Comparison of ENCODE assay signal across 12 mouse cellular contexts in the genomic region with DNA sequence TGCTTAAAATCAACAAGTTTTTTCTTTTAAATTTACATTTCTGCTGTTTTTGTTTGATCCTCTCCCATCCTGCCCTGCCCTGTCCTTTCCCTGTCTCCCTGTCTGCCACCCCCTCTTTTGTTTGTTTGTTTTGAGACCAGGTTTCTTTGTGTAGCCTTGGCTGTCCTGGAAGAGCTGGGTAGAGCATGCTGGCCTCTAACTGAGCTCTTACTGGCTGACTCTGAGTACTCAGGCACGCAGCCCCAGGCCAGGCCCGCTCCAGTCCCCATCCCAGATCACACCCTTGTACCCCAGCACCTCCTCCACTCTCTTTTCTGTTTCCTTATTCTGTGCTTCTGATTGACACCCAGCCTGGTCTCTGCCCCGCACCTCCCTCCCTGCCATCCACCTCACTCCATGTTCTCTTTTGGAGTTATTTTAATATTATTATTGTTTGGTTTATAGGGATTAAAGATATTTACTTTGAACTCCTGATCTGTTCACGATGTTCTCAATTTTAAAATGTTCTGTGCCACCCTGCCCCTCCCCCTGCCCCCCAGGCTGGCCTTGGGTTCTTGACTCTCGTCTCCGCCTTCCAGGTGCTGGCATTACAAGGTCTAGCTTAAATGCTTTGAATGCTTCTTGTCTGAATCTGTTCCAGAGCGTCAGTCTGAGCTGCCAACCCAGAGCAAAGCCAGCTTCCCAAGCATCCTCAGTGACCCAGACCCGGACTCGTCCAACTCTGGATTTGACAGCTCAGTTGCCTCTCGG. TPM values are rescaled to one million over a fixed set of nuclear protein-coding genes. Genes with fewer than 3 reads are reported as not detected.
DNase-seq lines count a peak whose midpoint lies in the region; ATAC-seq lines count a peak whose summit lies in the region.
"Had no signal": no experiment of that assay in that cellular context is flagged by ENCODE, and none has a peak within 500 bp of the region (broad histone marks: within the 10 kb centered on the region; RNA-seq: fewer than 3 reads in every experiment).

No protein-coding gene starts in this region.

- ATAC-seq in intestine, embryonic 16.5 days, result no peak
- no peak for ATAC-seq in intestine, embryonic 15.5 days
- ATAC-seq in midbrain, embryonic 12.5 days (ENCODE audit: low FRiP score, low read depth), result no peak
- no peak for ATAC-seq in neural tube, embryonic 13.5 days (ENCODE audit: low read depth)
- ATAC-seq: inflammation-experienced regulatory T-cells, adult 6 months had no signal

- H3K27ac ChIP-seq in intestine, embryonic 16.5 days (ENCODE audit: low read length), result no peak overlapping the region
- no peak overlapping the region for H3K27ac ChIP-seq in intestine, embryonic 15.5 days
- H3K27ac ChIP-seq in midbrain, embryonic 12.5 days (replicated peaks), result no peak overlapping the region
- H3K27ac ChIP-seq in midbrain, embryonic 10.5 days (replicated peaks), result no peak overlapping the region
- no peak overlapping the region for H3K27ac ChIP-seq in neural tube, embryonic 13.5 days (replicated peaks)
- H3K27ac ChIP-seq: embryonic facial prominence, embryonic 15.5 days had no signal

- peaks cover 10% of the 10 kb centered on the region; the same call in 1 of the 2 replicates for H3K9me3 ChIP-seq in intestine, embryonic 16.5 days (ENCODE audit: control insufficient read depth, low read length)
- no peaks in the 10 kb centered on the region for H3K9me3 ChIP-seq in intestine, embryonic 15.5 days
- H3K9me3 ChIP-seq in midbrain, embryonic 12.5 days, result peaks cover 9% of the 10 kb centered on the region
- H3K9me3 ChIP-seq in midbrain, embryonic 10.5 days (replicated peaks), result peaks cover 13% of the 10 kb centered on the region
- H3K9me3 ChIP-seq in neural tube, embryonic 13.5 days, result peaks cover 8% of the 10 kb centered on the region
- H3K9me3 ChIP-seq: embryonic facial prominence, embryonic 15.5 days had no signal

- no peak overlapping the region for H3K4me2 ChIP-seq in intestine, embryonic 16.5 days (ENCODE audit: low read depth, low read length)
- H3K4me2 ChIP-seq in intestine, embryonic 15.5 days (replicated peaks), result no peak overlapping the region
- H3K4me2 ChIP-seq in midbrain, embryonic 12.5 days (replicated peaks), result peak overlapping the region; percentile 11; the same call in 1 of the 2 replicates
- peak overlapping the region; percentile 78 for H3K4me2 ChIP-seq in neural tube, embryonic 13.5 days
- H3K4me2 ChIP-seq: embryonic facial prominence, embryonic 15.5 days had no signal

- H3K27me3 ChIP-seq in intestine, embryonic 16.5 days (replicated peaks; ENCODE audit: control insufficient read depth, insufficient read depth, low read length), result no peaks in the 10 kb centered on the region
- H3K27me3 ChIP-seq in intestine, embryonic 15.5 days (replicated peaks), result no peaks in the 10 kb centered on the region
- no peaks in the 10 kb centered on the region for H3K27me3 ChIP-seq in midbrain, embryonic 12.5 days
- H3K27me3 ChIP-seq in midbrain, embryonic 10.5 days (ENCODE audit: low read depth, poor library complexity, severe bottlenecking), result no peaks in the 10 kb centered on the region
- H3K27me3 ChIP-seq in neural tube, embryonic 13.5 days, result no peaks in the 10 kb centered on the region
- H3K27me3 ChIP-seq: embryonic facial prominence, embryonic 15.5 days had no signal

- H3K9ac ChIP-seq in intestine, embryonic 16.5 days (ENCODE audit: low read depth, low read length), result 0 out of 2 replicates have a peak overlapping the region, but pooled peaks have one; percentile 49
- no peak overlapping the region for H3K9ac ChIP-seq in intestine, embryonic 15.5 days
- no peak overlapping the region; the same call in 1 of the 2 replicates for H3K9ac ChIP-seq in midbrain, embryonic 12.5 days (replicated peaks)
- H3K9ac ChIP-seq in neural tube, embryonic 13.5 days, result peak overlapping the region; percentile 34; the same call in 1 of the 2 replicates
- H3K9ac ChIP-seq: embryonic facial prominence, embryonic 15.5 days had no signal

- H3K4me3 ChIP-seq in intestine, embryonic 16.5 days (ENCODE audit: low read length), result no peak overlapping the region
- no peak overlapping the region for H3K4me3 ChIP-seq in intestine, embryonic 15.5 days (replicated peaks)
- H3K4me3 ChIP-seq in midbrain, embryonic 12.5 days, result no peak overlapping the region
- H3K4me3 ChIP-seq in midbrain, embryonic 10.5 days, result no peak overlapping the region
- H3K4me3 ChIP-seq in neural tube, embryonic 13.5 days, result no peak overlapping the region
- H3K4me3 ChIP-seq: embryonic facial prominence, embryonic 15.5 days had no signal

- WGBS in intestine, embryonic 16.5 days, result 85% methylated on average over 10 of the region's 10 CpGs
- WGBS in intestine, embryonic 15.5 days, result 85% methylated on average over 10 of the region's 10 CpGs
- WGBS in midbrain, embryonic 12.5 days, result 91% methylated on average over 10 of the region's 10 CpGs
- WGBS in midbrain, embryonic 10.5 days, result 91% methylated on average over 10 of the region's 10 CpGs
- 89% methylated on average over 10 of the region's 10 CpGs for WGBS in neural tube, embryonic 13.5 days

- peak; percentile 45 to 57 for DNase-seq in adrenal gland, adult (ENCODE audit: inconsistent age in 2 of 2, low spot score in 1 of 2)
- no peak for DNase-seq in adrenal gland, postnatal 10 days
- DNase-seq in midbrain, embryonic 10.5 days (ENCODE audit: low spot score), result no peak
- no peak for DNase-seq in gastrocnemius, adult 8-10 months (ENCODE audit: low spot score in 2 of 2)
- DNase-seq: cerebellum, adult 9-11 months; lung, postnatal 14 days had no signal

- peaks cover 16% of the 10 kb centered on the region for H3K4me1 ChIP-seq in intestine, embryonic 16.5 days (ENCODE audit: control insufficient read depth, insufficient read depth, low read length)
- H3K4me1 ChIP-seq in intestine, embryonic 15.5 days (replicated peaks), result peaks cover 12% of the 10 kb centered on the region
- H3K4me1 ChIP-seq in midbrain, embryonic 12.5 days, result peaks cover 12% of the 10 kb centered on the region
- peaks cover 30% of the 10 kb centered on the region for H3K4me1 ChIP-seq in midbrain, embryonic 10.5 days
- H3K4me1 ChIP-seq in neural tube, embryonic 13.5 days (replicated peaks), result peaks cover 25% of the 10 kb centered on the region

- peaks cover 26% of the 10 kb centered on the region for H3K36me3 ChIP-seq in intestine, embryonic 16.5 days (ENCODE audit: control insufficient read depth, insufficient read depth, low read length)
- H3K36me3 ChIP-seq in intestine, embryonic 15.5 days, result peaks cover 31% of the 10 kb centered on the region
- peaks cover 49% of the 10 kb centered on the region for H3K36me3 ChIP-seq in midbrain, embryonic 12.5 days
- H3K36me3 ChIP-seq in midbrain, embryonic 10.5 days, result peaks cover 52% of the 10 kb centered on the region
- H3K36me3 ChIP-seq in neural tube, embryonic 13.5 days, result peaks cover 47% of the 10 kb centered on the region

RNA-seq across cellular contexts. Expression of gene Cnot11, which starts 3.0 kb away (rescaled TPM):
- 10 to 100 TPM; 18.5 to 18.8 TPM for total RNA-seq in adrenal gland, postnatal 10 days (2021)
- polyA plus RNA-seq in intestine, embryonic 16.5 days (2015; fragmentation: Nextera tagmentation; extraction: Ambion mirVana), result 12.9 and 13.9 TPM in 2 replicates
- 20.6 and 21.7 TPM in 2 replicates for polyA plus RNA-seq in intestine, embryonic 15.5 days (2015; fragmentation: Nextera tagmentation; extraction: Ambion mirVana)
- 24.7 and 28.0 TPM in 2 replicates for polyA plus RNA-seq in midbrain, embryonic 12.5 days (2016; fragmentation: Nextera tagmentation; extraction: Ambion mirVana)
- polyA plus RNA-seq in midbrain, embryonic 10.5 days (2016; fragmentation: Nextera tagmentation; extraction: Ambion mirVana), result 18.8 and 20.9 TPM in 2 replicates
- 17.4 and 25.5 TPM in 2 replicates for polyA plus RNA-seq in neural tube, embryonic 13.5 days (2015; fragmentation: Nextera tagmentation; extraction: Ambion mirVana)
- 10 to 100 TPM; 17.8 to 19.7 (median 18.9) TPM for total RNA-seq in gastrocnemius, adult 8-10 months (2022)

RNA-seq across cellular contexts. Expression of gene Rnf149, which starts 39.4 kb away (rescaled TPM):
- 10 to 100 TPM; 41.7 to 42.3 TPM for total RNA-seq in adrenal gland, postnatal 10 days (2021)
- polyA plus RNA-seq in intestine, embryonic 16.5 days (2015; fragmentation: Nextera tagmentation; extraction: Ambion mirVana), result 13.5 and 26.3 TPM in 2 replicates
- polyA plus RNA-seq in intestine, embryonic 15.5 days (2015; fragmentation: Nextera tagmentation; extraction: Ambion mirVana), result 35.3 and 36.6 TPM in 2 replicates
- 28.2 and 30.7 TPM in 2 replicates for polyA plus RNA-seq in midbrain, embryonic 12.5 days (2016; fragmentation: Nextera tagmentation; extraction: Ambion mirVana)
- polyA plus RNA-seq in midbrain, embryonic 10.5 days (2016; fragmentation: Nextera tagmentation; extraction: Ambion mirVana), result 21.6 and 24.3 TPM in 2 replicates
- 31.1 and 31.4 TPM in 2 replicates for polyA plus RNA-seq in neural tube, embryonic 13.5 days (2015; fragmentation: Nextera tagmentation; extraction: Ambion mirVana)
- total RNA-seq in gastrocnemius, adult 8-10 months (2022), result 1 to 10 TPM; 6.6 to 9.6 (median 8.3) TPM

RNA-seq across cellular contexts. Expression of gene Tbc1d8, which starts 59.3 kb away (rescaled TPM):
- total RNA-seq in adrenal gland, postnatal 10 days (2021), result 10 to 100 TPM in 1 of 2 experiments, 1 to 10 TPM in 1; 9.2 to 12.4 TPM
- polyA plus RNA-seq in intestine, embryonic 16.5 days (2015; fragmentation: Nextera tagmentation; extraction: Ambion mirVana), result 7.3 and 7.4 TPM in 2 replicates
- polyA plus RNA-seq in intestine, embryonic 15.5 days (2015; fragmentation: Nextera tagmentation; extraction: Ambion mirVana), result 8.6 and 8.7 TPM in 2 replicates
- polyA plus RNA-seq in midbrain, embryonic 12.5 days (2016; fragmentation: Nextera tagmentation; extraction: Ambion mirVana), result 7.8 and 8.4 TPM in 2 replicates
- polyA plus RNA-seq in midbrain, embryonic 10.5 days (2016; fragmentation: Nextera tagmentation; extraction: Ambion mirVana), result 5.9 TPM in 2 replicates
- 10.3 and 10.6 TPM in 2 replicates for polyA plus RNA-seq in neural tube, embryonic 13.5 days (2015; fragmentation: Nextera tagmentation; extraction: Ambion mirVana)
- total RNA-seq in gastrocnemius, adult 8-10 months (2022), result 10 to 100 TPM in 1 of 4 experiments, 1 to 10 TPM in 3; 7.6 to 11.6 (median 9.3) TPM

Comparison
In these comparisons a context has a peak if more than half of its experiments do, and no peak if none do; other contexts are left out.
1. DNase-seq: peak in adrenal gland, adult (2 of 2); none in adrenal gland, postnatal 10 days (single experiment), midbrain, embryonic 10.5 days (single experiment) and gastrocnemius, adult 8-10 months (0 of 2).
2. H3K9ac ChIP-seq: peak in intestine, embryonic 16.5 days (single experiment) and neural tube, embryonic 13.5 days (single experiment); none in intestine, embryonic 15.5 days (single experiment) and midbrain, embryonic 12.5 days (single experiment).
3. H3K4me2 ChIP-seq: peak in midbrain, embryonic 12.5 days (single experiment) and neural tube, embryonic 13.5 days (single experiment); none in intestine, embryonic 16.5 days (single experiment) and intestine, embryonic 15.5 days (single experiment).